Mouse (Mus musculus): ENCODE results near the gene Eipr1.

- TF ChIP-seq CTCF (IDR thresholded peaks at IDR 0.05) = no peak
- TF ChIP-seq POLR2A (IDR thresholded peaks at IDR 0.05; ENCODE audit: insufficient read depth, low read depth, low read length) = no peak
- no peak for TF ChIP-seq EP300 (IDR thresholded peaks at IDR 0.05; ENCODE audit: insufficient read depth, low read depth, low read length)
These were observed 57.3 kb downstream of the Eipr1 start for GRCm38 (mm10) chr12:28808786-28809375.

All from heart, adult 2 months (tissue).